Mouse (Mus musculus) central nervous system, embryonic 11.5 days (tissue): ENCODE results near the gene Abcg2. TPM values are rescaled to one million over a fixed set of nuclear protein-coding genes. Genes with fewer than 3 reads are reported as not detected.

Experiments used
- polyA plus RNA-seq: library from polyadenylated mRNA; depleted of rRNA; stranded (reverse); fragments of >200 nt; gene quantifications from 2 replicates; pipeline ENCODE4 v1.2.3, GENCODE M21; 2012; rRNA removed

The Abcg2 gene
- 29.3 and 41.9 TPM in 2 replicates for polyA plus RNA-seq

DNA sequence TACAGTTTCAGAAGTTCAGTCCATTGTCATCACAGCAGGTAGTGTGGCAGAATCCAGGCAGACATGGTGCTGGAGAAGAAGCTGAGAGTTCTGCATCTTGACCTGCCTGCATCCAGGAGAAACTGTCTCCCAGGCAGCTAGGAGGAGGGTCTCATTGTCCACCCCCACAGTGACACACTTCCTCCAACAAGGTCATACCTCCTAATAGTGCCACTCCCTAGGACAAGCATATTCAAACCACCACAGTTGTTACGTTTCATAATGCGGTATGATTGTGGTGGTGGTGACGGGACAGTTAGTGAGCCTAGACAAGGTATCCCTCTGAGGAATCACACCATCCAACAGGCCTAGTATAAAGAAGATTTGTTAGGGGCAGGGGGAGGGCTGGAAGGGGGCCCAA, at the start of gene Abcg2:
Gene Abcg2, plus strand, starts transcription at position 301 of the 400 bp plus-strand sequence.

Other genes with a start within 250 kb of the Abcg2 start
- not detected in 2 replicates for gene Vmn1r30, start 141.1 kb upstream of the Abcg2 start, polyA plus RNA-seq
- gene Vmn1r31, start 109.2 kb upstream of the Abcg2 start, polyA plus RNA-seq = not detected in 2 replicates
- 14.6 and 16.2 TPM in 2 replicates for gene Herc3, start 246.9 kb downstream of the Abcg2 start, polyA plus RNA-seq